24 mouse cellular contexts compared by ENCODE assay signal in genomic region chr1:21870889-21871288, GRCm38 (mm10).
DNase-seq lines count a peak whose midpoint lies in the region; ATAC-seq and TF ChIP-seq lines count a peak whose summit lies in the region.
"Had no signal": no experiment of that assay in that cellular context is flagged by ENCODE, and none has a peak within 500 bp of the region (broad histone marks: within the 10 kb centered on the region; RNA-seq: fewer than 3 reads in every experiment).

No protein-coding gene starts in this region.

- no peak for ATAC-seq in embryonic facial prominence, embryonic 11.5 days (replicated peaks; ENCODE audit: insufficient number of reproducible peaks, low FRiP score, low TSS enrichment, low read depth)
- ATAC-seq in kidney, embryonic 15.5 days (replicated peaks; ENCODE audit: low FRiP score), result peak; percentile 88
- ATAC-seq in kidney, postnatal 0 days (replicated peaks; ENCODE audit: low FRiP score, low read depth), result no peak
- ATAC-seq: activated CD4-positive, CD25-positive, alpha-beta regulatory T cell, adult 4 months; CD4-positive, CD25-positive, alpha-beta regulatory T cell, adult 4 months; forebrain, embryonic 13.5 days; forebrain, embryonic 15.5 days; forebrain, postnatal 0 days; Patski had no signal

- peak; percentile 33 for DNase-seq in embryonic facial prominence, embryonic 11.5 days (ENCODE audit: low spot score)
- DNase-seq in embryonic facial prominence, embryonic 10.5 days (ENCODE audit: low spot score), result no peak
- DNase-seq in kidney, postnatal 25 days, result no peak
- DNase-seq in kidney, postnatal 0 days (ENCODE audit: low spot score), result peak; percentile 46
- DNase-seq in kidney, postnatal 10 days, result no peak
- DNase-seq: adrenal gland, adult 8-10 months; adrenal gland, postnatal 14 days; adrenal gland, postnatal 36 days; B cell, adult 2 months; cerebellum, adult 11-12 months; cerebellum, adult 2 months; cerebellum, adult 9-10 months; cerebellum, postnatal 10 days; cerebellum, postnatal 25 days; forebrain, postnatal 0 days had no signal

- H3K9ac ChIP-seq in embryonic facial prominence, embryonic 11.5 days (replicated peaks; ENCODE audit: low read length), result no peak overlapping the region
- no peak overlapping the region for H3K9ac ChIP-seq in kidney, embryonic 15.5 days
- no peak overlapping the region for H3K9ac ChIP-seq in kidney, postnatal 0 days (ENCODE audit: low read depth, low read length)
- H3K9ac ChIP-seq: embryonic facial prominence, embryonic 12.5 days; forebrain, embryonic 13.5 days; forebrain, embryonic 15.5 days; forebrain, postnatal 0 days had no signal

- H3K27me3 ChIP-seq in embryonic facial prominence, embryonic 11.5 days (ENCODE audit: control insufficient read depth, insufficient read depth, low read length), result no peaks in the 10 kb centered on the region
- no peaks in the 10 kb centered on the region for H3K27me3 ChIP-seq in embryonic facial prominence, embryonic 10.5 days (replicated peaks; ENCODE audit: low read depth, poor library complexity, severe bottlenecking)
- H3K27me3 ChIP-seq in kidney, embryonic 15.5 days, result no peaks in the 10 kb centered on the region
- H3K27me3 ChIP-seq in kidney, postnatal 0 days (ENCODE audit: insufficient read depth, low read length), result no peaks in the 10 kb centered on the region
- H3K27me3 ChIP-seq: CH12.LX; embryonic facial prominence, embryonic 12.5 days; forebrain, embryonic 13.5 days; forebrain, embryonic 15.5 days had no signal

- no peak for TF ChIP-seq CTCF in kidney, postnatal 0 days (IDR thresholded peaks at IDR 0.05; ENCODE audit: low read depth)

- H3K36me3 ChIP-seq in embryonic facial prominence, embryonic 11.5 days (replicated peaks; ENCODE audit: control insufficient read depth, insufficient read depth, low read depth, low read length), result no peaks in the 10 kb centered on the region
- no peaks in the 10 kb centered on the region for H3K36me3 ChIP-seq in embryonic facial prominence, embryonic 10.5 days (replicated peaks)
- no peaks in the 10 kb centered on the region for H3K36me3 ChIP-seq in kidney, embryonic 15.5 days
- no peaks in the 10 kb centered on the region for H3K36me3 ChIP-seq in kidney, postnatal 0 days (ENCODE audit: insufficient read depth, low read length)
- H3K36me3 ChIP-seq: embryonic facial prominence, embryonic 12.5 days; forebrain, embryonic 15.5 days; G1E had no signal

- WGBS in embryonic facial prominence, embryonic 11.5 days, result 36% methylated on average over 4 of the region's 4 CpGs
- 51% methylated on average over 4 of the region's 4 CpGs for WGBS in embryonic facial prominence, embryonic 10.5 days
- WGBS in kidney, embryonic 15.5 days, result 42% methylated on average over 4 of the region's 4 CpGs
- WGBS in kidney, postnatal 0 days, result 26% methylated on average over 4 of the region's 4 CpGs

- no peak overlapping the region for H3K27ac ChIP-seq in embryonic facial prominence, embryonic 11.5 days (replicated peaks; ENCODE audit: low read depth, low read length)
- H3K27ac ChIP-seq in embryonic facial prominence, embryonic 10.5 days (replicated peaks), result no peak overlapping the region
- H3K27ac ChIP-seq in kidney, embryonic 15.5 days, result no peak overlapping the region
- no peak overlapping the region for H3K27ac ChIP-seq in kidney, postnatal 0 days
- H3K27ac ChIP-seq: embryonic facial prominence, embryonic 12.5 days; forebrain, embryonic 13.5 days; forebrain, embryonic 15.5 days had no signal

- H3K4me3 ChIP-seq in embryonic facial prominence, embryonic 11.5 days (ENCODE audit: low read depth, low read length), result no peak overlapping the region
- no peak overlapping the region for H3K4me3 ChIP-seq in embryonic facial prominence, embryonic 10.5 days
- H3K4me3 ChIP-seq in kidney, embryonic 15.5 days (replicated peaks), result no peak overlapping the region
- no peak overlapping the region for H3K4me3 ChIP-seq in kidney, postnatal 0 days (replicated peaks; ENCODE audit: low read depth, low read length)
- H3K4me3 ChIP-seq: embryonic facial prominence, embryonic 12.5 days; forebrain, embryonic 13.5 days; forebrain, embryonic 15.5 days had no signal

- no peak overlapping the region for H3K4me2 ChIP-seq in embryonic facial prominence, embryonic 11.5 days (ENCODE audit: low read depth, low read length)
- no peak overlapping the region for H3K4me2 ChIP-seq in kidney, embryonic 15.5 days
- H3K4me2 ChIP-seq in kidney, postnatal 0 days (ENCODE audit: low read length), result no peak overlapping the region
- H3K4me2 ChIP-seq: embryonic facial prominence, embryonic 12.5 days; forebrain, embryonic 13.5 days; forebrain, embryonic 15.5 days had no signal

- H3K4me1 ChIP-seq in embryonic facial prominence, embryonic 11.5 days (ENCODE audit: control insufficient read depth, insufficient read depth, low read length), result no peaks in the 10 kb centered on the region
- no peaks in the 10 kb centered on the region for H3K4me1 ChIP-seq in embryonic facial prominence, embryonic 10.5 days
- H3K4me1 ChIP-seq in kidney, embryonic 15.5 days, result no peaks in the 10 kb centered on the region
- no peaks in the 10 kb centered on the region for H3K4me1 ChIP-seq in kidney, postnatal 0 days (replicated peaks; ENCODE audit: insufficient read depth, low read length)
- H3K4me1 ChIP-seq: embryonic facial prominence, embryonic 12.5 days; forebrain, embryonic 13.5 days; forebrain, embryonic 15.5 days had no signal

- no peaks in the 10 kb centered on the region for H3K9me3 ChIP-seq in embryonic facial prominence, embryonic 11.5 days (replicated peaks; ENCODE audit: control insufficient read depth, low read length)
- H3K9me3 ChIP-seq in embryonic facial prominence, embryonic 10.5 days, result no peaks in the 10 kb centered on the region
- no peaks in the 10 kb centered on the region for H3K9me3 ChIP-seq in kidney, embryonic 15.5 days (replicated peaks)
- no peaks in the 10 kb centered on the region for H3K9me3 ChIP-seq in kidney, postnatal 0 days (replicated peaks; ENCODE audit: low read length)
- H3K9me3 ChIP-seq: embryonic facial prominence, embryonic 12.5 days; forebrain, embryonic 13.5 days; forebrain, embryonic 15.5 days; G1E had no signal

Comparison
In these comparisons a context has a peak if more than half of its experiments do, and no peak if none do; other contexts are left out.
1. DNase-seq: peak in embryonic facial prominence, embryonic 11.5 days (single experiment) and kidney, postnatal 0 days (single experiment); none in embryonic facial prominence, embryonic 10.5 days (single experiment), kidney, postnatal 25 days (0 of 2) and kidney, postnatal 10 days (single experiment).